Mouse (Mus musculus) heart, embryonic 14.5 days (tissue): ENCODE data around the gene Actb. TPM values are rescaled to one million over a fixed set of nuclear protein-coding genes. Genes with fewer than 3 reads are reported as not detected.

Source experiments
- ATAC-seq: fragments of 200-750 bp; cut with Nextera tagmentation; 2 replicates; pipeline ENCODE4 v1.8.0; 2017; ENCODE audit warnings: low read depth, moderate TSS enrichment; ENCODE audit not compliant: insufficient number of reproducible peaks, insufficient read depth, low FRiP score
- H3K27ac ChIP-seq, 2 experiments: fragments of 200-500 bp in 1 of 2; fragments of 300-500 bp in 1 of 2; sonication (generic) in 1 of 2; replicated peaks in 1 of 2; 2 replicates each; pipeline ENCODE4 v1.5.1; 2012 to 2014; ENCODE audit warnings: low read depth in 2 of 2, low read length in 2 of 2, control low read depth in 1 of 2, mild to moderate bottlenecking in 1 of 2, mixed read lengths in 1 of 2; ENCODE audit not compliant: control insufficient read depth in 1 of 2, insufficient read depth in 1 of 2
- H3K27me3 ChIP-seq: fragments of 300-500 bp; sonication (generic); 2 replicates; pipeline ENCODE4 v1.6.1; 2014; ENCODE audit warnings: mild to moderate bottlenecking, low read length, control low read depth; ENCODE audit not compliant: control insufficient read depth, insufficient read depth
- H3K36me3 ChIP-seq: fragments of 300-500 bp; sonication (generic); 2 replicates; pipeline ENCODE4 v1.6.1; 2014; ENCODE audit warnings: mild to moderate bottlenecking, control low read depth, low read length, mixed read lengths; ENCODE audit not compliant: control insufficient read depth, insufficient read depth
- H3K4me1 ChIP-seq, 2 experiments: fragments of 200-500 bp in 1 of 2; fragments of 300-500 bp in 1 of 2; sonication (generic) in 1 of 2; 2 replicates each; pipeline ENCODE4 v1.6.1; 2012 to 2014; ENCODE audit warnings: low read length in 2 of 2, control low read depth in 1 of 2, mixed read lengths in 1 of 2; ENCODE audit not compliant: control insufficient read depth in 2 of 2, insufficient read depth in 2 of 2
- H3K4me2 ChIP-seq: fragments of 300-500 bp; sonication (generic); 2 replicates; pipeline ENCODE4 v1.6.1; 2014; ENCODE audit warnings: mild to moderate bottlenecking, low read length
- H3K4me3 ChIP-seq, 2 experiments: fragments of 200-500 bp in 1 of 2; fragments of 300-500 bp in 1 of 2; sonication (generic) in 1 of 2; 2 replicates each; pipeline ENCODE4 v1.5.1; 2012 to 2014; ENCODE audit warnings: low read length in 2 of 2, mild to moderate bottlenecking in 2 of 2, control low read depth in 1 of 2, low read depth in 1 of 2, moderate library complexity in 1 of 2; ENCODE audit not compliant: control insufficient read depth in 1 of 2, insufficient read depth in 1 of 2
- H3K9ac ChIP-seq: fragments of 300-500 bp; sonication (generic); 2 replicates; pipeline ENCODE4 v1.6.1; 2014; ENCODE audit warnings: mild to moderate bottlenecking, low read length
- H3K9me3 ChIP-seq: fragments of 300-500 bp; sonication (generic); 2 replicates; pipeline ENCODE4 v1.6.1; 2016; ENCODE audit warnings: low read length, control low read depth; ENCODE audit not compliant: control insufficient read depth
- WGBS: fragments of 180-500 bp; shearing (Covaris S2); extraction: QIAGEN DNeasy Blood & Tissue Kit; methylation state at CpG from one replicate; pipeline ENCODE4 v1.1.7; 2014; 5-methylcytosine and 5-hydroxymethylcytosine counted together
- polyA plus RNA-seq: library from polyadenylated mRNA; unstranded; fragments of >200 nt; fragmentation: Nextera tagmentation; extraction: Ambion mirVana; gene quantifications from 2 replicates; pipeline ENCODE4 v1.2.1, GENCODE M21; 2014

The Actb gene
- polyA plus RNA-seq, 1 experiment from 2014 or later = 5,554 TPM

- H3K9me3 ChIP-seq = no peaks in the 10 kb centered on the region
- H3K4me2 ChIP-seq = peak overlapping the region; percentile 23; the same call in 1 of the 2 replicates
- peak overlapping the region; percentile 37 to 66 for H3K27ac ChIP-seq
- H3K36me3 ChIP-seq = no peaks in the 10 kb centered on the region
- no peak overlapping the region for H3K9ac ChIP-seq
- peak; percentile 5; the same call in 1 of the 2 replicates for ATAC-seq
- peaks cover 21 to 24% of the 10 kb centered on the region in 2 experiments for H3K4me1 ChIP-seq
- H3K4me3 ChIP-seq = no peak overlapping the region
- WGBS = 50% methylated on average over 6 of the region's 6 CpGs
- no peaks in the 10 kb centered on the region for H3K27me3 ChIP-seq
These were observed 14.5 kb upstream of the Actb start for GRCm38 (mm10) chr5:142921074-142921459.

DNA sequence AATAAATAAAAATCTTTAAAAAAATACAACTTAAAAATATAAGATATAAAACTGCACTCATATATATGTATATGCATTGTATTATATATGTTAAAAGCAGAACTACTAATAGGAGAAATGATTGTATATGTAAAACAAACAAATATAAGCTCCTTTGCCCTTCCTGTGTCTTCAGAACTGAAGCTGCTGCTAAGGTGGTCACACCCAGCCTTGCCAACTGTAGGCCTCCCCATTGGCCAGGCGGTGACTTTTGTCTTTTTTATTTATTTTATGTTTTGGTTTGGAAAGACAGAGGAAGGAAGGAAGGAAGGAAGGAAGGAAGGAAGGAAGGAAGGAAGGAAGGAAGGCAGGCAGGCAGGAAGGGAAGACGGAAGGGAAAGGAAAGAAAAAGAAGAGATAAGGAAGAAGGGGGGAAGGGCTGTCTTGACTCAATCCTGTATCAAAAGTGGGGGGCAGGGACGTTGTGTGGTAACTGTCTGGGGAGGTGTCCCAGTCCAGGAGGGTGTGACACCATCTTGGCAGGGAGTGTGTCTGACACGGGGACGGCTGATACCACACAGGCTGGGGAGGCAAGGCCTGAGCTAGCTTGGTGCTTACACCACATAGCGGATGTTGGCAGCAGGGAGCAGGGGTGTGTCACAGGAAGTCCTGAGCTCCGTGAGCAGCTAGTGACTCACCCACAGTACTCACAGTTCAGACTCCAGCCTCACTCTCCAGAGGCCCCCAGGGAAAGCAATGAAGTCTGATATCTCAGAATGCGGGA, 13.9 kb upstream of the Actb start:
- 22% methylated on average over 8 of the region's 8 CpGs for WGBS
- H3K4me1 ChIP-seq = peaks cover 15 to 18% of the 10 kb centered on the region in 2 experiments
- no peaks in the 10 kb centered on the region for H3K27me3 ChIP-seq
- H3K4me2 ChIP-seq = peak overlapping the region; percentile 23; the same call in 1 of the 2 replicates
- H3K27ac ChIP-seq = peak overlapping the region; percentile 37 to 66
- no peaks in the 10 kb centered on the region for H3K36me3 ChIP-seq
- ATAC-seq = peak; percentile 80
- H3K4me3 ChIP-seq = no peak overlapping the region
- no peaks in the 10 kb centered on the region for H3K9me3 ChIP-seq
- no peak overlapping the region for H3K9ac ChIP-seq

GRCm38 (mm10) chr5:142917402-142917801, 10.8 kb upstream of the Actb start:
- no peaks in the 10 kb centered on the region for H3K27me3 ChIP-seq
- H3K9ac ChIP-seq = no peak overlapping the region
- H3K27ac ChIP-seq = no peak overlapping the region
- no peak for ATAC-seq
- no peak overlapping the region for H3K4me3 ChIP-seq
- peaks cover 10 to 12% of the 10 kb centered on the region in 2 experiments for H3K4me1 ChIP-seq
- H3K9me3 ChIP-seq = no peaks in the 10 kb centered on the region
- no peaks in the 10 kb centered on the region for H3K36me3 ChIP-seq
- 85% methylated on average over 8 of the region's 8 CpGs for WGBS
- H3K4me2 ChIP-seq = no peak overlapping the region

- no peak overlapping the region for H3K9ac ChIP-seq
- no peaks in the 10 kb centered on the region for H3K9me3 ChIP-seq
- WGBS = 64% methylated on average over 7 of the region's 7 CpGs
- H3K27ac ChIP-seq = peak overlapping the region in 1 of 2 experiments; percentile 6; a peak in 1 of 4 replicates
- no peaks in the 10 kb centered on the region for H3K27me3 ChIP-seq
- H3K4me1 ChIP-seq = peaks cover 10 to 11% of the 10 kb centered on the region in 2 experiments
- no peak overlapping the region for H3K4me2 ChIP-seq
- no peak overlapping the region for H3K4me3 ChIP-seq
- no peak for ATAC-seq
- no peaks in the 10 kb centered on the region for H3K36me3 ChIP-seq
These were observed 10.0 kb upstream of the Actb start for GRCm38 (mm10) chr5:142916593-142916992.

- no peak overlapping the region for H3K9ac ChIP-seq
- no peak for ATAC-seq
- H3K4me1 ChIP-seq = peaks cover 1 to 3% of the 10 kb centered on the region in 2 experiments
- no peaks in the 10 kb centered on the region for H3K27me3 ChIP-seq
- H3K27ac ChIP-seq = no peak overlapping the region
- H3K9me3 ChIP-seq = no peaks in the 10 kb centered on the region
- WGBS = 71% methylated on average over 11 of the region's 11 CpGs
- no peak overlapping the region for H3K4me2 ChIP-seq
- H3K36me3 ChIP-seq = no peaks in the 10 kb centered on the region
- no peak overlapping the region for H3K4me3 ChIP-seq
These were observed 8.7 kb upstream of the Actb start for GRCm38 (mm10) chr5:142915231-142915630.

DNA sequence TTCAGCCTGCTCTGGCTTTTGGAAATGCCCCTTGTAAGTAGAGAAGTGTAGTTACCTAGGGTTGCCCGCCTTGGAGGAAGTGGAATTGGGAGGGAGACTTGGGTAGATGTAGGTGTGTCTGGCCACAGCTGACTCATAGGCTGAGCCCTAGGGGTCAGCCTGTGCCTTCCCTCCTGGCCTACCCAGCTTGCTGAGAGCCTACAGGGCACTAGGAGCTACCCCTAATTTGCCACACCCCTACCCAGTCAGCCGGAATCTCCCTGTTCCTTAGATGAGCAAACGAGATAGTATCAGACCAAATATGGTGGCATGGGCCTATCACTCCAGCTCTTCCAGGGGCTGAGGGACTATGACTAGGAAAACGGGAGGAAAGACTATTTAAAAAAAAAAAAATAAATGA, 6.2 kb upstream of the Actb start:
- H3K27ac ChIP-seq = no peak overlapping the region
- H3K36me3 ChIP-seq = no peaks in the 10 kb centered on the region
- ATAC-seq = no peak
- no peak overlapping the region for H3K9ac ChIP-seq
- 79% methylated on average over 4 of the region's 4 CpGs for WGBS
- no peak overlapping the region for H3K4me2 ChIP-seq
- peaks cover 25 to 28% of the 10 kb centered on the region in 2 experiments for H3K4me1 ChIP-seq
- H3K27me3 ChIP-seq = no peaks in the 10 kb centered on the region
- no peak overlapping the region for H3K4me3 ChIP-seq
- H3K9me3 ChIP-seq = no peaks in the 10 kb centered on the region

- 86% methylated on average over 3 of the region's 3 CpGs for WGBS
- Histone ChIP-seq H3K4me2 (no peak overlapping the region), H3K4me1 (peaks cover 29 to 32% of the 10 kb centered on the region in 2 experiments), H3K4me3 (no peak overlapping the region), H3K27ac (no peak overlapping the region), H3K27me3 (no peaks in the 10 kb centered on the region), H3K36me3 (no peaks in the 10 kb centered on the region), H3K9me3 (no peaks in the 10 kb centered on the region), H3K9ac (no peak overlapping the region)
- no peak for ATAC-seq
These were observed 5.8 kb upstream of the Actb start for GRCm38 (mm10) chr5:142912320-142912719.
